Mouse (Mus musculus): ENCODE data around the gene Serpinc1. TPM values are rescaled to one million over a fixed set of nuclear protein-coding genes. Genes with fewer than 3 reads are reported as not detected.

Gene Serpinc1
- polyA plus RNA-seq (2014; fragmentation: Illumina TruSeq; extraction: RNeasy Lipid Tissue Mini Kit (QIAGEN cat#74804); ENCODE audit: low read depth, low replicate concordance), result 0.41 TPM

GRCm38 (mm10) chr1:160978071-160978735, at the start of gene Serpinc1:
Gene Serpinc1 (plus strand): TSS chr1:160978585.

GRCm38 (mm10) chr1:161034435-161035280, 56.3 kb downstream of the Serpinc1 start, which contains the start of gene Zbtb37:
Gene Zbtb37 (minus strand): TSS chr1:161034849.

Other genes with a start within 250 kb of the Serpinc1 start
- 71.0 TPM for gene Rabgap1l, start 185.4 kb upstream of the Serpinc1 start, polyA plus RNA-seq (2014; fragmentation: Illumina TruSeq; extraction: RNeasy Lipid Tissue Mini Kit (QIAGEN cat#74804); ENCODE audit: low read depth, low replicate concordance)
- gene Rc3h1, start 72.2 kb upstream of the Serpinc1 start, polyA plus RNA-seq (2014; fragmentation: Illumina TruSeq; extraction: RNeasy Lipid Tissue Mini Kit (QIAGEN cat#74804); ENCODE audit: low read depth, low replicate concordance), result 42.9 TPM
- 10.7 TPM for gene Zbtb37, start 56.3 kb downstream of the Serpinc1 start, polyA plus RNA-seq (2014; fragmentation: Illumina TruSeq; extraction: RNeasy Lipid Tissue Mini Kit (QIAGEN cat#74804); ENCODE audit: low read depth, low replicate concordance)
- 21.4 TPM for gene Dars2, start 92.1 kb downstream of the Serpinc1 start, polyA plus RNA-seq (2014; fragmentation: Illumina TruSeq; extraction: RNeasy Lipid Tissue Mini Kit (QIAGEN cat#74804); ENCODE audit: low read depth, low replicate concordance)
- gene Cenpl, start 92.1 kb downstream of the Serpinc1 start, polyA plus RNA-seq (2014; fragmentation: Illumina TruSeq; extraction: RNeasy Lipid Tissue Mini Kit (QIAGEN cat#74804); ENCODE audit: low read depth, low replicate concordance), result 6.1 TPM
- 40.8 TPM for gene Klhl20, start 152.9 kb downstream of the Serpinc1 start, polyA plus RNA-seq (2014; fragmentation: Illumina TruSeq; extraction: RNeasy Lipid Tissue Mini Kit (QIAGEN cat#74804); ENCODE audit: low read depth, low replicate concordance)
- gene Ankrd45, start 164.1 kb downstream of the Serpinc1 start, polyA plus RNA-seq (2014; fragmentation: Illumina TruSeq; extraction: RNeasy Lipid Tissue Mini Kit (QIAGEN cat#74804); ENCODE audit: low read depth, low replicate concordance), result 7.1 TPM
- not detected for gene Tex50, start 180.7 kb downstream of the Serpinc1 start, polyA plus RNA-seq (2014; fragmentation: Illumina TruSeq; extraction: RNeasy Lipid Tissue Mini Kit (QIAGEN cat#74804); ENCODE audit: low read depth, low replicate concordance)

Measured in adrenal gland, adult 10 weeks (tissue).